Mouse (Mus musculus) monocyte, adult 2 months (primary cell): ENCODE data around the gene Tnfrsf13c.

ENCODE experiments used
- DNase-seq, 2 experiments: peaks; one replicate each; pipeline ENCODE4 v3.0.0; 2022; ENCODE audit warnings: low spot score in 2 of 2, low read depth in 1 of 2

Tnfrsf13c gene

DNA sequence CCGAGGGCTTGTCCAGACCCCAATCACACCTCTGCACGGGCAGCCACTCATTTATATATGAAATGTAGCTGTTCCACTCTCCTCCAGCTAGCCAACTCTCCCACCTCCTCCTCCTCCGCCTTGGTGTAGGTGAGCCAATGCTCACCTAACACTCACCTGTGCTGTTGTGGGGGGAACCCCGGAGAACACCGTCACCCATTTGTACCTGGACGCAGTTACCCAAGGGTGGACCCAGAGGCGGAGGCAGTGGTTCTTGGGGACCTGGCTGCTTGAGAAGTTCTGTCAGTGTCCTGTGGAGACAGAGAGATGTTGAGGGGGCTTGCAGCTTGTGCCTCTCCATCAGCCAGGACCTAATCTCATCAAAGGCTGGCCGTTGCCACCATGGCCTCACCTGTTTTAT, 15.9 kb downstream of the Tnfrsf13c start:
- DNase-seq, result no peak

DNA sequence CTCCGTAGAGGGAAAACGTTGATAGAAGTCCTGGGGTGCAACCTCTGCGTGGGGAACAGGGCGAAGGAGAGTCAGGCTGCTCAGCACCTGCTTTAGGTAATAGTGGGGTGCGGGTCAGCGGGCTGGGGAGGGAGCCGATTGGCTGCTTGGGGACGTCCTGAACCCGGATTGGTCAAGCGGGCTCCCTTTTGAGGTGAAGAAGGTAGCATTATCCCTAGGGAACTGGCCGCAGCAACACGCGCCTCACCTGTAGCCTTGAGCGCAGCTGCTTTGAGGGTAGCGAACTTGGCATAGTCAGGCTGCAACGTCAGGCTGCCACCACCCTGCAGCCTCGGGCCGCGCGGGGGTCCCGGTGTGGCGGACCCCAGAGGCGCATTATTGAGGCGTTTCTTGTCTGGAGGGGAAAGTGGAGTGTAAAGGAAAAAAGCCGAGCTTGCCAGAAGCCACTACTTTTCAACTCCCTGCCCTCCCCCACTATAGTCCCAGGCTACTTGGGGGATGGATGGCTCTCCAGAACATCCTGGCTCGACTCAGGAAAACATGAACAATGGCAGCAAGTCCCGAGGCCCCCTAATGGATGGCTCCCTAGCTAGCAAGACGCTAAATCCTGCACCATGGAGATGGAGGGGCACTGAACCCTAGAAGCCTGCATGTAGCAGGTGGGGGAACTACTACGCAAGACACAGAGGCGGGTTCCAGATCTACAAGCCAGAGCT, 16.5 kb downstream of the Tnfrsf13c start:
- no peak for DNase-seq

GRCm38 (mm10) chr15:82207105-82207459, 17.1 kb downstream of the Tnfrsf13c start:
- DNase-seq, result no peak

DNA sequence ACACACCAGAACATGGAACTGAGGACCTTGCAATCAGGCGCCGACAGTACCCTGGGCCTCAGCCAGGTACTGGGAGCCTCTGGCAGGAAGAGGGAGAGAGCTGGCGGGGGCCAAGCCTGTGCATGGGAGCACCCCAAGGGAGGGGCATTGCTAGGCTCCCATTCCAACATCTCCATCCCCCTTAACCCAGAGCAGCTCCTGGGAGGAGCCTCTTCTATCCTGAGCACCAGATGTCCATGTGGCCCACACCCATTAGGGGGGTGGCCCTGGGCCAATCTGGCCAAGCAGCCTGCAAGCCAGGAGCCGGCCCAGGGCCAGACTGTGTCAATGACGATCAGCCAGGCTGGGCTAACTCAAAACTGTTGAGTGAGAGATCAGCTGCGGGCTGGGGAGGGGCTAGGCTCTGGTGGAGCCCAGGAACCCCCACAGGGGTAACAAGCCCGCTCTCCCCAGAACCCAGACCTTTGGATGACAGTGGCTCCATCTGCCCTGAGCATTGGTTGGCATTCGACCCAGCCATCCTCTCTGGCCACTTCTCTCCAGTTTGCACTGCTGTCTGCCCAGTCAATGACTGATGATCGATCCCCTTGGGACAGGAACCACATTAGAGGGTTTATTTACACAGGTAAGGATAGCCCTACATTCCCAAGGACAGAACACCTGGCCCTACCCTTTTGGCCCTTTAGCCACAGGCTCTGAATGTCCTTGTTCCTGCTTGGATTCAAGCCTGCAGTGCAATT, 17.6 kb downstream of the Tnfrsf13c start:
- no peak for DNase-seq

- DNase-seq, result no peak
Measured at GRCm38 (mm10) chr15:82204680-82205371, 19.3 kb downstream of the Tnfrsf13c start.

GRCm38 (mm10) chr15:82203611-82204351, 20.4 kb downstream of the Tnfrsf13c start:
- DNase-seq, result no peak

- no peak for DNase-seq
Measured at GRCm38 (mm10) chr15:82203090-82203489, 21.1 kb downstream of the Tnfrsf13c start.

- DNase-seq, result no peak
Measured at GRCm38 (mm10) chr15:82202086-82202485, 22.1 kb downstream of the Tnfrsf13c start.

DNA sequence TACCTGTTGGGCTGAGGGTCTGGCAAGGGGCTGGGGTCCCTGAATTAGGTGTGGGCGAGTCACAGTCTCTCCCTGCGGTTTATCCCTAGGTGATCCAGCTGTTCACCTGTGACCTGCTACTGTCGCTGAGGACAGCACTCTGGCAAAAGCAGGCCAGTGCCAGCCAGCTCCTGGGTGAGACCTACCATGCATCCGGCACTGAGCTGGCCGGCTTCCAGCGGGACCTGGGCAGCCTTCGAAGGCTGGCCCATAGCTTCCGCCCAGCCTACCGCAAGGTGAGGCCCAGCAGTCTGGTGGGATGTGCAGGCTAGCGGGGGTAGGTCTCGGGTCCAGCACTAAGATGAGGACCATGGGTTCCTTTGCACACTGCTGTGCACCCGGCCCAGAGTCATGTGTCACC, 24.6 kb downstream of the Tnfrsf13c start:
- DNase-seq, result no peak

- DNase-seq, result no peak
Measured at GRCm38 (mm10) chr15:82198342-82198741, 25.8 kb downstream of the Tnfrsf13c start.

DNA sequence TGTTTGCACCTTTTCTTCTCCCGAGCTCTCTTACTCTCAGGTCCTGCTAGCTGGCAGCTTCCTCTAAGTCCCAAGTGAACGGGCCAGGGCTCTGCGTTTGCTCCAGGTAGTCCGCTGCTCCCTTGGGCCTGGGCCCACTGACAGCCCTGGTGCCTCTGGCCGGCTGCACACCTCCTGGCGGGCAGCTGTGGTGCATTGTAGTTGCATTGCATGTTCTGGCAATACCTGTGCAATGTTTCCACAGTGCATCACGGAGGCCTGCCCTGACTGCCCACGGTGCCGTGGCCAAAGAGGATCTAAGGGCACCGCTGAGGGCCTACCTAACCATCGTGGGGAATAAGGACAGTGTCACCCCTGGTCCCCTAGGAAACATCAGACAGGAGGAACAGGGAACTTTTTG, 26.2 kb downstream of the Tnfrsf13c start:
- no peak for DNase-seq

GRCm38 (mm10) chr15:82197246-82197750, 26.9 kb downstream of the Tnfrsf13c start:
- no peak for DNase-seq

DNA sequence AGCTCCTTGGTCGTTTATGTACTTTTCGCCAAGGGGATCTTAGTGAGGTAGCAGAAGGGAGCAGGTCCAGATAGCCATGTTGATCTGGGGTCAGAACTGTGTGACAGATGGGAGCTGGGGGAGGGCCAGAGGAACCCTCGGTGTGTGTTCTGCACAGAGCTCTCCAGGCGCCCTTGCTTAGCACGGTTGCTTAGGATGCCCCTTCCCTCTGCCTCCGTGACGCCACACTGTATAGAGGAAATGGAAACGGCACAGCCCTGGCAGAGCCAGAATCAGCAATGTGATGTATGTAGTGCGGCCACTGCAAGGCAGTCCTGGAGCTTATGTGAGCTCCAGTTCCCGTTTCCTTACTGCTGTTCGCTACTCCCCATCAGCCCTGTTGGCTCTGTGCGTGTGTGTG, 27.9 kb downstream of the Tnfrsf13c start:
- peak in 1 of 2 experiments; percentile 32 for DNase-seq

DNA sequence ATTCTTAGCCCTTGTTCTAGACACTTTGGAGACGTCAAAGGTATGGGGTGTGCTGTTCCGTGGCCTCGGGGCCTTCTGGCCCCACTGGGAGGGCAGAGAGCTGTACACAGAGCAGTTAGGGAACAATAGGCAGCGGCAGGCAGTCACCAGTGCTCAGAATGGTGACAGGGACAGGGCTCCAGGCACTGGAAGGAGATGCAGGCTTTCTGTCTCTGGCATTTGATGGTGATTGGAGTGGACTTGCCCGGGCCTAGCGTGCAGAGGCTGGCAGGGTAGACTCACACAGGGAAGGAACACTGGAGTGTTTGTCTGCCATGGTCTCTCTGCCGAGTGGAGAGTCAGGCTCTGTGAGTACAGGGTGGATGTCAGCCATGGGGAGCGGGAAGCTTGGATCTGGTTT, 31.6 kb downstream of the Tnfrsf13c start:
- DNase-seq, result no peak

DNA sequence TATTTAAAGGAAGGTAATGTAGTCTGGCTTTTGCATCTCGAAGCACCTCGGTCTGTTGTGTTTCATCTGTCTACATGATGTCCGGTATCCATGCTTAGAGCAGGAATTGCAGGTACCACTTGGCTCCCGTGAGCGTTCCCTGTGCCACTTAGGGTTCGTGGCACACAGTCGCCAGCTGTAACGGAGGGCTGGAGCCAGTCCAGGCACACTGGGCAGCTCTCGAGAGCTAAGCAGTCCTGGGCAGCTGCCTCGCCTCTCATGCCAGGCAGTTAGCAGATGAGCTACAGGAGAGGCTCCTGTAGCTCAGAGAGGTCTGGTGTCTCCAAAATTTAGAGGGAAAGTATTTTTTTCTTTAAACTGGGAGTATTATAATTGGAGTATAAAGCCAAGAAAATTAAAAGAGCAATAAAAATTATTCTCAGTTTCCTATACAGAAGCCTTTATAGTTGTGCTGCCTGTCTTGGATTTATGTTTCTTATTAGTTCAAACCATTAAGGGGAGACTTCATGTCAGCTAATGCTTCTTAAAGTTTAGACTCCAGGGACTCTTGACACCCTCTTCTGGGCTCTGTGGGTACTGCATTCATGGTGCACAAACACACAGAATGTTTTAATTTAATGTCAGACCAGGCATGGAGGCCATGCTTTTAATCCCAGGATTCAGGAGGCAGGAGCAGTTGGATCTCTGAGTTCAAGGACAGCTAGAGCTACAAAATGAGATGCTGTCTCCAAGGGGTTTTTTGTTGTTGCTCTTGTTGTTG, 35.5 kb downstream of the Tnfrsf13c start:
- no peak for DNase-seq

DNA sequence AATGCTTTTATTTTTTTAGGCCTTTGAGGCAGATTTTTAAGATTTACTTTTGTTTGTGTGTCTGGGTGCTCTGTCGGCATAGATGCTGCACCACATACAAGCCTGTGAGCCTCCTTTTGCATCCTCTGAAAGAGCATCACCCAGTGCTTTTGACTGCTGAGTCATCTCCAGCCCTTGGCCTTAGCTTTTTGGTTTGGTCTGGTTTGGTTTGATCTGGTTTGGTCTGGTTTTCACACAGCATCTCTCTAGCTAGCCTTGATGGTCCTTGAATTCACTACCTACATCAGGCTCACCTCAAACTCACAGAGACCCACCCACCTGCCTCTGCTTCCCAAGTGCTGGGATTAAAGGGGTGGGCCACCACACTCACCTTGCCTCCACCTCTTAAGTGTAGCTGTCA, 36.2 kb downstream of the Tnfrsf13c start:
- DNase-seq, result no peak

DNA sequence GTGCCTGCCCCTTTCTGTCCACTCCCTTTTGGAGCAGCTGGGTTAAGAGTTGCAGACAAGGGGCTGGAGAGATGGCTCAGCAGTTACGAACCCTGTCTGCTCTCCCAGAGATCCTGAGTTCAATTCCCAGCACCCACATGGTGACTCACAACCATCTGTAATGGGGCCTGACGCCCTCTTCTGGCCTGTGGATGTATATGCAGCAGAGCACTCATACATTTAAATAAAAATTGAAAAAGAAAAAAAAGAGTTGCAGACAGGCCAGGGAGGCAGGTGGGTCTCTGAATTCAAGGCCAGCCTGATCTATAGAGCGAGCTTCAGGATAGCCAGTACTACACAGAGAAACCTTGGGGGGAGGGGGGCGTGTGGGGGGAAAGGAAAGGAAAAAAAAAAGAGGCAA, 36.8 kb downstream of the Tnfrsf13c start:
- no peak for DNase-seq

DNA sequence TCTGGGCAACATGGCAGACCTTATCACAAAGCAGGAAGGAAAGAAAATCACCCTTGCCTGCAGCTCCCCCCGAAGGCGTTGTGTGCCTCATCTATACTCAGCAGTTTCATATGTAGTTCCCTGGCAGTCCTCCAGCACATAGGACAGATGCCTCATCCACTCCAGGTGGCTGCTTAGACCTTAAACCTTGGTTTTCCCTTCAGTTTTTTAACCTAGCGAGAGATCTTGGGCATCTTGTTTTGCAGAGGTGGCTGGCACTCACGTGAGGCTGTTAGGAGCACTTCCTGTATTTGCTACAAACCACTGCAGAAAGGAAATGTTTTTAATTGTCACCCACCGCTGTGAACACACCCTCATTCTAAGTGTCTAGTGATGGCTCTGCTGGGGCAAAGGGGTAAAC, 37.2 kb downstream of the Tnfrsf13c start:
- no peak for DNase-seq

- no peak for DNase-seq
Measured at GRCm38 (mm10) chr15:82186131-82186530, 38.0 kb downstream of the Tnfrsf13c start.

DNA sequence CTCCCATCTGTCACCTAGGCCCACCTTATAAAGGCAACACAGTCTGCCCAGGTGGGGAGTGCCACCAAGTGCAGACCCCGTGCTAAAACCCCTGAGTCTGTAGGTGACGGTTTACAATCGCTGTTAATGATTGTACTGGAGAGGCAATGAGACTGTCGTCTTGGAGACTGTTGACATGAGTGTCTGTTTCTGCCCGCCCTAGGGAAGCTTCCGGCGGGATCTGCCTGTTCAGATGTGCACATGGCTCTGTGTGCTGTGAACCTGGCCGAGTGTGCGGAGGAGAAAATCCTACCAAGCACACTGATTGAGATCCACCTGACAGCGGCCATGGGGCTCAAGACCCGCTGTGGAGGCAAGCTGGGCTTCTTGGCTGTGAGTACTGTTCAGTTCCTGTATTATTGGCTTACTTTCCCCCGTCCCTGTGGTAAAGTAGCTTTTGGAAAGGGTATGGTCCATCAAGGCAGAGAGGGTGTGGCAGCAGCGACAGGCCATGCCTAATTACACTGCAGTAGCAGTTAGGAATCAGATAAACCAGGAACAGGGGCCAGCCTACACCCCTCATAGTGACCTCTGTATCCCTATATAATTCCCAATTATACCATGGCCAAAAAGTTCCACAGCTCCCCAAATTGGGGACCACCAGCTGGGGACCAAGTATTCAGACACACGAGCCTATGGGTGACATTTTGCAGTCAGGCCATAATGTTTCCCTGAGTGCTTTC, 38.9 kb downstream of the Tnfrsf13c start:
- no peak for DNase-seq
